Mouse (Mus musculus): ENCODE data around the gene Smim24. TPM values are rescaled to one million over a fixed set of nuclear protein-coding genes. Genes with fewer than 3 reads are reported as not detected.

Smim24 gene
- polyA plus RNA-seq, 1 experiment from 2014 or later, result 1.2 TPM

GRCm38 (mm10) chr10:81393456-81394063 lies 709 bp downstream of the Smim24 start:
- DNase-seq, result no peak
- Histone ChIP-seq H3K4me2 (ENCODE audit: low read length) (peak overlapping the region; percentile 28), H3K36me3 (ENCODE audit: control insufficient read depth, insufficient read depth, low read length) (peaks cover 8% of the 10 kb centered on the region), H3K4me3 (replicated peaks; ENCODE audit: low read depth, low read length) (no peak overlapping the region), H3K27ac (replicated peaks; ENCODE audit: low read depth, low read length) (no peak overlapping the region), H3K9ac (replicated peaks; ENCODE audit: low read length) (no peak overlapping the region; the same call in 1 of the 2 replicates), H3K27me3 (ENCODE audit: control insufficient read depth, insufficient read depth, low read length) (no peaks in the 10 kb centered on the region), H3K4me1 (ENCODE audit: control insufficient read depth, insufficient read depth, low read length) (peaks cover 8% of the 10 kb centered on the region; the same call in 1 of the 2 replicates), H3K9me3 (ENCODE audit: control insufficient read depth, low read length) (no peaks in the 10 kb centered on the region)
- ATAC-seq (ENCODE audit: low FRiP score, low TSS enrichment), result no peak
- WGBS, result 7% methylated on average over 19 of the region's 19 CpGs

DNA sequence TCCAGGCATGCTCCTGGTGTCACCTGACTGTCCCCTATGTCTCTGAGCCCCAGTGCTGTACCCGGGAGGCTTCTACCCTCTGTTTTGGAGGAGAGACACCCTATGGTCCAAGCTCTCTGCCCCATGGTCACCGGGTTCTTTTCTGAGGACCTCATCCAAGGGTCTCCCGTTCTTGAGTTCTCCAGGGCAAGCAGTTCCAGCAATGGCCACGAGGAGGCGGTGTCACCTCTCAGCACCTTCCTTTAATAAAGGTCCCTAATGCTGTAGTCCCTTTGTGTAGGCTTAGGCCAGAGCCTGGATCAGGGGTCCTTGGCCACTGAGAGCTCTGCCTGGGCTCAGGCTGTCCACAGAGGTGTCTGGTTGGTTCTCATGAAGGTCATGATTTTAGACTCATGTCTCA lies 2.3 kb downstream of the Smim24 start:
- Histone ChIP-seq H3K36me3 (ENCODE audit: control insufficient read depth, insufficient read depth, low read length) (peaks cover 9% of the 10 kb centered on the region), H3K9ac (replicated peaks; ENCODE audit: low read length) (no peak overlapping the region), H3K4me1 (ENCODE audit: control insufficient read depth, insufficient read depth, low read length) (peaks cover 8% of the 10 kb centered on the region; the same call in 1 of the 2 replicates), H3K4me2 (ENCODE audit: low read length) (no peak overlapping the region), H3K4me3 (replicated peaks; ENCODE audit: low read depth, low read length) (no peak overlapping the region), H3K27ac (replicated peaks; ENCODE audit: low read depth, low read length) (no peak overlapping the region), H3K27me3 (ENCODE audit: control insufficient read depth, insufficient read depth, low read length) (no peaks in the 10 kb centered on the region), H3K9me3 (ENCODE audit: control insufficient read depth, low read length) (no peaks in the 10 kb centered on the region)
- ATAC-seq (ENCODE audit: low FRiP score, low TSS enrichment) (no peak), DNase-seq (peak; percentile 77)
- 22% methylated on average over 5 of the region's 5 CpGs for WGBS

DNA sequence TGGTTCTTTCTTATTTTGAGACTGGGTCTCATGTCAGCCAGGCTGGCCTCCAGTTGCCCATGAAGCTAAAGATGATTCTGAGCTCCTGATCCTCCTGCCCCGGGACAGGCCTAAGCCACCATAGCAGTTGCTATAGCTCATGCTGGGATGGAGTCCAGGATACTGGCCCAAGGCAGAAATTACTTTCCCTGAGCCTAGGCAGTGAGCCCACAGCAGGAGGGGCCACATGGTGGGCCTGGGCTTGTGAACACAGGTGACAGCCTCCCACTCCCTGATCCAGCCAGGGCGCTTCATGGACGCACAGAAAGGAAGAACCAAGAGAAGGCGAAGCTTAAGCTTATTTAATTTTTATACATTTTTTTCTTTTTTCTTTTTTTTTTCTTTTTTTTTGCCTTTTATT lies 3.0 kb downstream of the Smim24 start:
- WGBS, result 83% methylated on average over 4 of the region's 4 CpGs
- Histone ChIP-seq H3K4me2 (ENCODE audit: low read length) (no peak overlapping the region), H3K4me3 (replicated peaks; ENCODE audit: low read depth, low read length) (no peak overlapping the region), H3K9ac (replicated peaks; ENCODE audit: low read length) (no peak overlapping the region), H3K4me1 (ENCODE audit: control insufficient read depth, insufficient read depth, low read length) (peaks cover 9% of the 10 kb centered on the region; the same call in 1 of the 2 replicates), H3K36me3 (ENCODE audit: control insufficient read depth, insufficient read depth, low read length) (peaks cover 14% of the 10 kb centered on the region), H3K27me3 (ENCODE audit: control insufficient read depth, insufficient read depth, low read length) (no peaks in the 10 kb centered on the region), H3K9me3 (ENCODE audit: control insufficient read depth, low read length) (no peaks in the 10 kb centered on the region), H3K27ac (replicated peaks; ENCODE audit: low read depth, low read length) (no peak overlapping the region)
- DNase-seq, result no peak
- no peak for ATAC-seq (ENCODE audit: low FRiP score, low TSS enrichment)

GRCm38 (mm10) chr10:81396749-81397148 lies 3.9 kb downstream of the Smim24 start:
- Histone ChIP-seq H3K4me1 (ENCODE audit: control insufficient read depth, insufficient read depth, low read length) (peaks cover 18% of the 10 kb centered on the region), H3K9ac (replicated peaks; ENCODE audit: low read length) (no peak overlapping the region), H3K27me3 (ENCODE audit: control insufficient read depth, insufficient read depth, low read length) (no peaks in the 10 kb centered on the region), H3K9me3 (ENCODE audit: control insufficient read depth, low read length) (no peaks in the 10 kb centered on the region), H3K4me3 (replicated peaks; ENCODE audit: low read depth, low read length) (no peak overlapping the region), H3K36me3 (ENCODE audit: control insufficient read depth, insufficient read depth, low read length) (peaks cover 14% of the 10 kb centered on the region), H3K4me2 (ENCODE audit: low read length) (no peak overlapping the region), H3K27ac (replicated peaks; ENCODE audit: low read depth, low read length) (no peak overlapping the region)
- DNase-seq, result no peak
- ATAC-seq (ENCODE audit: low FRiP score, low TSS enrichment), result no peak
- 46% methylated on average over 5 of the region's 5 CpGs for WGBS

GRCm38 (mm10) chr10:81399296-81399695 lies 6.4 kb downstream of the Smim24 start:
- Histone ChIP-seq H3K36me3 (ENCODE audit: control insufficient read depth, insufficient read depth, low read length) (peaks cover 20% of the 10 kb centered on the region), H3K4me1 (ENCODE audit: control insufficient read depth, insufficient read depth, low read length) (peaks cover 27% of the 10 kb centered on the region), H3K9ac (replicated peaks; ENCODE audit: low read length) (no peak overlapping the region), H3K27me3 (ENCODE audit: control insufficient read depth, insufficient read depth, low read length) (no peaks in the 10 kb centered on the region), H3K4me2 (ENCODE audit: low read length) (no peak overlapping the region), H3K27ac (replicated peaks; ENCODE audit: low read depth, low read length) (no peak overlapping the region), H3K9me3 (ENCODE audit: control insufficient read depth, low read length) (no peaks in the 10 kb centered on the region), H3K4me3 (replicated peaks; ENCODE audit: low read depth, low read length) (no peak overlapping the region)
- DNase-seq, result no peak
- WGBS, result 68% methylated on average over 5 of the region's 5 CpGs
- ATAC-seq (ENCODE audit: low FRiP score, low TSS enrichment), result no peak

- Histone ChIP-seq H3K4me2 (ENCODE audit: low read length) (peak overlapping the region; percentile 27), H3K27ac (replicated peaks; ENCODE audit: low read depth, low read length) (no peak overlapping the region), H3K36me3 (ENCODE audit: control insufficient read depth, insufficient read depth, low read length) (peaks cover 26% of the 10 kb centered on the region), H3K4me1 (ENCODE audit: control insufficient read depth, insufficient read depth, low read length) (peaks cover 27% of the 10 kb centered on the region), H3K9me3 (ENCODE audit: control insufficient read depth, low read length) (no peaks in the 10 kb centered on the region), H3K27me3 (ENCODE audit: control insufficient read depth, insufficient read depth, low read length) (no peaks in the 10 kb centered on the region), H3K9ac (replicated peaks; ENCODE audit: low read length) (no peak overlapping the region; the same call in 1 of the 2 replicates), H3K4me3 (replicated peaks; ENCODE audit: low read depth, low read length) (no peak overlapping the region)
- ATAC-seq (ENCODE audit: low FRiP score, low TSS enrichment) (no peak), DNase-seq (no peak)
- 83% methylated on average over 18 of the region's 18 CpGs for WGBS
Measured at GRCm38 (mm10) chr10:81399798-81400308, 7.0 kb downstream of the Smim24 start.

GRCm38 (mm10) chr10:81400371-81401204 lies 7.7 kb downstream of the Smim24 start:
- ATAC-seq (ENCODE audit: low FRiP score, low TSS enrichment) (no peak), DNase-seq (no peak)
- H3K4me2 ChIP-seq (ENCODE audit: low read length), result peak overlapping the region; percentile 27
- H3K36me3 ChIP-seq (ENCODE audit: control insufficient read depth, insufficient read depth, low read length), result peaks cover 27% of the 10 kb centered on the region
- peak overlapping the region; percentile 16; the same call in 1 of the 2 replicates for H3K9ac ChIP-seq (replicated peaks; ENCODE audit: low read length)
- H3K9me3 ChIP-seq (ENCODE audit: control insufficient read depth, low read length), result no peaks in the 10 kb centered on the region
- no peak overlapping the region for H3K4me3 ChIP-seq (replicated peaks; ENCODE audit: low read depth, low read length)
- H3K27ac ChIP-seq (replicated peaks; ENCODE audit: low read depth, low read length), result peak overlapping the region; percentile 49
- H3K4me1 ChIP-seq (ENCODE audit: control insufficient read depth, insufficient read depth, low read length), result peaks cover 27% of the 10 kb centered on the region
- WGBS, result 55% methylated on average over 22 of the region's 22 CpGs
- no peaks in the 10 kb centered on the region for H3K27me3 ChIP-seq (ENCODE audit: control insufficient read depth, insufficient read depth, low read length)

GRCm38 (mm10) chr10:81401205-81401520 lies 8.3 kb downstream of the Smim24 start:
- Histone ChIP-seq H3K9ac (replicated peaks; ENCODE audit: low read length) (no peak overlapping the region), H3K9me3 (ENCODE audit: control insufficient read depth, low read length) (no peaks in the 10 kb centered on the region), H3K4me2 (ENCODE audit: low read length) (peak overlapping the region; percentile 27), H3K27ac (replicated peaks; ENCODE audit: low read depth, low read length) (peak overlapping the region; percentile 80), H3K4me3 (replicated peaks; ENCODE audit: low read depth, low read length) (no peak overlapping the region), H3K36me3 (ENCODE audit: control insufficient read depth, insufficient read depth, low read length) (peaks cover 31% of the 10 kb centered on the region), H3K27me3 (ENCODE audit: control insufficient read depth, insufficient read depth, low read length) (no peaks in the 10 kb centered on the region), H3K4me1 (ENCODE audit: control insufficient read depth, insufficient read depth, low read length) (peaks cover 27% of the 10 kb centered on the region)
- ATAC-seq (ENCODE audit: low FRiP score, low TSS enrichment) (no peak), DNase-seq (peak; percentile 53)
- 34% methylated on average over 10 of the region's 10 CpGs for WGBS
